Mouse (Mus musculus) induced T-regulatory cell, adult 2 months (primary cell): Measurements from ENCODE around the gene Cybrd1.

Experiments
- DNase-seq: peaks from one replicate; pipeline ENCODE4 v3.0.0-alpha.2; 2012; ENCODE audit warnings: low read depth

Gene Cybrd1

GRCm38 (mm10) chr2:71123591-71123990, 5.9 kb downstream of the Cybrd1 start:
- no peak for DNase-seq

- DNase-seq: peak; percentile 39
These were observed 10.2 kb downstream of the Cybrd1 start for GRCm38 (mm10) chr2:71127779-71128534.

- no peak for DNase-seq
These were observed 12.6 kb downstream of the Cybrd1 start for GRCm38 (mm10) chr2:71130366-71130765.

- DNase-seq: no peak
These were observed 14.3 kb downstream of the Cybrd1 start for GRCm38 (mm10) chr2:71131866-71132496.

GRCm38 (mm10) chr2:71134041-71134505, 16.4 kb downstream of the Cybrd1 start:
- DNase-seq: no peak

- DNase-seq: no peak
These were observed 17.1 kb downstream of the Cybrd1 start for GRCm38 (mm10) chr2:71134836-71135235.

GRCm38 (mm10) chr2:71140622-71141021, 22.9 kb downstream of the Cybrd1 start:
- DNase-seq: no peak

- no peak for DNase-seq
These were observed 24.7 kb downstream of the Cybrd1 start for GRCm38 (mm10) chr2:71142410-71142809.

GRCm38 (mm10) chr2:71145853-71146252, 28.1 kb downstream of the Cybrd1 start:
- no peak for DNase-seq

GRCm38 (mm10) chr2:71146266-71146665, 28.5 kb downstream of the Cybrd1 start:
- no peak for DNase-seq

- no peak for DNase-seq
These were observed 30.1 kb downstream of the Cybrd1 start for GRCm38 (mm10) chr2:71147816-71148215.

GRCm38 (mm10) chr2:71152170-71152569, 34.4 kb downstream of the Cybrd1 start:
- no peak for DNase-seq

GRCm38 (mm10) chr2:71155486-71155885, 37.8 kb downstream of the Cybrd1 start:
- DNase-seq: peak; percentile 77

- DNase-seq: no peak
These were observed 38.7 kb downstream of the Cybrd1 start for GRCm38 (mm10) chr2:71156446-71156845.

- DNase-seq: no peak
These were observed 40.2 kb downstream of the Cybrd1 start for GRCm38 (mm10) chr2:71157881-71158280.

GRCm38 (mm10) chr2:71159576-71160306, 42.0 kb downstream of the Cybrd1 start:
- DNase-seq: no peak

- no peak for DNase-seq
These were observed 42.7 kb downstream of the Cybrd1 start for GRCm38 (mm10) chr2:71160307-71160861.

- no peak for DNase-seq
These were observed 43.8 kb downstream of the Cybrd1 start for GRCm38 (mm10) chr2:71161558-71161957.

GRCm38 (mm10) chr2:71162831-71163621, 45.3 kb downstream of the Cybrd1 start:
- no peak for DNase-seq

GRCm38 (mm10) chr2:71167211-71167610, 49.5 kb downstream of the Cybrd1 start:
- no peak for DNase-seq

- no peak for DNase-seq
These were observed 50.8 kb downstream of the Cybrd1 start for GRCm38 (mm10) chr2:71168461-71169021.
